Mouse (Mus musculus) testis, adult 2 months (tissue): Measurements from ENCODE around the gene Klhdc8b. TPM values are rescaled to one million over a fixed set of nuclear protein-coding genes. Genes with fewer than 3 reads are reported as not detected.
A peak's percentile ranks its signal among the peaks of the same experiment; 100 is the strongest.

ENCODE experiments used
- H3K27ac ChIP-seq: fragments of 200-500 bp; 2 replicates; pipeline ENCODE4 v1.5.1; 2012; ENCODE audit warnings: low read depth, low read length; ENCODE audit not compliant: control insufficient read depth, insufficient read depth
- H3K27me3 ChIP-seq: fragments of 200-500 bp; 2 replicates; pipeline ENCODE4 v1.6.1; 2012; ENCODE audit warnings: mild to moderate bottlenecking, low read length, moderate library complexity; ENCODE audit not compliant: control insufficient read depth, insufficient read depth
- H3K36me3 ChIP-seq: fragments of 200-500 bp; 2 replicates; pipeline ENCODE4 v1.6.1; 2012; ENCODE audit warnings: mild to moderate bottlenecking, low read length; ENCODE audit not compliant: control insufficient read depth, insufficient read depth
- H3K4me1 ChIP-seq: fragments of 200-500 bp; 2 replicates; pipeline ENCODE4 v1.6.1; 2012; ENCODE audit warnings: low read length; ENCODE audit not compliant: control insufficient read depth, insufficient read depth
- H3K4me3 ChIP-seq: fragments of 200-500 bp; 2 replicates; pipeline ENCODE4 v1.5.1; 2012; ENCODE audit warnings: low read depth, mild to moderate bottlenecking, low read length, moderate library complexity, mixed read lengths; ENCODE audit not compliant: control insufficient read depth
- CTCF ChIP-seq: fragments of 200-500 bp; IDR thresholded peaks from 2 replicates; pipeline ENCODE4 v1.5.1; 2012; ENCODE audit warnings: low read depth, mild to moderate bottlenecking, inconsistent platforms, low read length, moderate library complexity; ENCODE audit not compliant: control insufficient read depth, insufficient read depth, insufficient replicate concordance
- POLR2A ChIP-seq: fragments of 200-500 bp; IDR thresholded peaks from 2 replicates; pipeline ENCODE4 v1.6.1; 2012; ENCODE audit warnings: low read depth, mild to moderate bottlenecking, inconsistent platforms, low read length, moderate library complexity; ENCODE audit not compliant: control insufficient read depth
- polyA plus RNA-seq: library from polyadenylated mRNA; depleted of rRNA; stranded (reverse); fragments of >200 nt; gene quantifications from 2 replicates; pipeline ENCODE4 v1.2.3, GENCODE M21; 2012

The Klhdc8b gene
- polyA plus RNA-seq, 1 experiment: 18.7 TPM

- H3K27me3 ChIP-seq: no peaks in the 10 kb centered on the region
- H3K4me3 ChIP-seq: no peak overlapping the region
- peak overlapping the region; percentile 39; the same call in 1 of the 2 replicates for H3K27ac ChIP-seq
- no peaks in the 10 kb centered on the region for H3K36me3 ChIP-seq
- 0 out of 2 replicates have a peak, but pooled peaks have one; percentile 7 for TF ChIP-seq POLR2A
- no peak for TF ChIP-seq CTCF
- H3K4me1 ChIP-seq: peaks cover 32% of the 10 kb centered on the region
Observed at GRCm38 (mm10) chr9:108450292-108451169, 10.8 kb downstream of the Klhdc8b start.

DNA sequence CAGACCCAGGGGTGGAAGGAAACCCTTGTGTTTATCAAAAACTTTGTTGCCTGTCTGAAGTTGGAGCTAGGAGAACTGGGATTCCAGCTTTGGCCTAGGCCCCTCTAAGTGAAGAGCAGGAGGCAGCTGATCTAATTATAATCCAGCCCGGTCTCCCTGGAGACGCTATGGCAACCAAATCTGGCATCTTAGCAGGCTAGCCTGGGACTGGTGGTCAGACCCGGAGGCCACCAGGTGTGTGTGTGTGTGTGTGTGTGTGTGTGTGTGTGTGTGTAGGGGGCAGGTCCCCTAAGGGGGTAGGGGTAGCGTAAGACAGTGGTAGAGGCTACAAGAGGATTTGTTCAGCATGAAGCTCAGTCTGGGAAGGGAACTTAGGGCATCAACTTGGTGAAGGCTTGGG is 11.5 kb downstream of the Klhdc8b start:
- no peak overlapping the region for H3K4me3 ChIP-seq
- no peaks in the 10 kb centered on the region for H3K27me3 ChIP-seq
- peaks cover 39% of the 10 kb centered on the region for H3K4me1 ChIP-seq
- TF ChIP-seq CTCF (no peak), POLR2A (no peak)
- no peaks in the 10 kb centered on the region for H3K36me3 ChIP-seq
- H3K27ac ChIP-seq: peak overlapping the region; percentile 39; the same call in 1 of the 2 replicates

DNA sequence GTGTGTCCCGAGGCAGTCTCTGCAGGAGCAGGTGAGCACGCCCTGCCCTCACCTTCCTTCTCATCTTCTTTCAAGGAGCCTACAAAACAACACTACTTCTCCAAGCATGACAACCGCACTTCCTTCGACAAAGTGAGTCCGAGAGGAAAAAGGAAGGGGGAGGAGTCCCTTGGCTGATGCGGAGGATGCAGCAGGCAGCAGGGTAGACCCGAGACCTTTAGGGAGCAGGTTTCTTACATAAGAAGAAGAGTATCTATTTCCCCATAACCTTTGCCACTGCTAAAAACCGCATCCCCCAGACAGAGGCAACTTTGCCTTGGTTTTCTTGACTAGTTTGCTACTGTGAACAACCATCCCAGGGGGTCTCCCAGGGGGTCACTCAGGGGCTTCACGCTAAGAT is 16.3 kb downstream of the Klhdc8b start:
- Histone ChIP-seq H3K27me3 (no peaks in the 10 kb centered on the region), H3K27ac (no peak overlapping the region; the same call in 1 of the 2 replicates), H3K4me3 (no peak overlapping the region), H3K4me1 (peaks cover 26% of the 10 kb centered on the region), H3K36me3 (no peaks in the 10 kb centered on the region)
- TF ChIP-seq POLR2A (no peak), CTCF (no peak)

DNA sequence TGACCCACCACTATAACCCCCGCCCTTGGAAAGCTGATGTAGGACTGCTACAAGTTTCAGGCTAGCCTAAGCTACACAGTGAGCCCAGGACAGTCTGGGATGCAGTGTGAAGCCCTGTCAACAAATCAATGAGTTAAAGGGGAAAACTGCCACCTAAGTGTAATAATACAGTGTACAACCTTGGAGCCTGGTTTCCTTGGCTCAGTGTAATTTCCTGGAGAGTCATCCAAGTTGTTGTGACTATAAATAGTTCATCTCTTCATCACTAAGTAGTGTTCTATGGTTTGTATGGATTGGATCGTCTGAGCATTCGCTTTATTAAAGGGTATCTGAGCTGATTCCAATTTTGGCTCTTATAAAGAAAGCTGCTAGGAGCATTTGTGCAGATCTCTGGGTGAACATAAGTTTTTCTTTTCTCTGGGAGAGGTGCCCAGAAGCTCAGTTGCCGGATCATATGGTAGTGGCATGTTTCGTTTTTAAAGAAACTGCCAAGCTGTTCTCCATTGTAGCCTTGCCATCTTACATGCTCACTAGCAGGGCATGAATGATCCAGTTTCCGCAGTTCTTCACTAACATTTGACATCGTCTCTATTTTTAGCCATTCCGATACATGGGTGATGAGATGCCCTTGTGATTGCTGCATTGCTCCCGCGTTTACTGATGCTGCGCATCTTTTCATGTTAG is 20.0 kb downstream of the Klhdc8b start:
- Histone ChIP-seq H3K27ac (no peak overlapping the region), H3K4me3 (no peak overlapping the region), H3K27me3 (no peaks in the 10 kb centered on the region), H3K4me1 (peaks cover 17% of the 10 kb centered on the region), H3K36me3 (no peaks in the 10 kb centered on the region)
- no peak for TF ChIP-seq CTCF
- no peak for TF ChIP-seq POLR2A

- TF ChIP-seq CTCF (no peak), POLR2A (no peak)
- no peak overlapping the region for H3K27ac ChIP-seq
- no peaks in the 10 kb centered on the region for H3K36me3 ChIP-seq
- no peaks in the 10 kb centered on the region for H3K27me3 ChIP-seq
- H3K4me3 ChIP-seq: no peak overlapping the region
- H3K4me1 ChIP-seq: peaks cover 9% of the 10 kb centered on the region
Observed at GRCm38 (mm10) chr9:108440485-108440884, 20.9 kb downstream of the Klhdc8b start.

GRCm38 (mm10) chr9:108439176-108439575 is 22.2 kb downstream of the Klhdc8b start:
- Histone ChIP-seq H3K27ac (no peak overlapping the region), H3K36me3 (no peaks in the 10 kb centered on the region), H3K27me3 (no peaks in the 10 kb centered on the region), H3K4me3 (no peak overlapping the region), H3K4me1 (no peaks in the 10 kb centered on the region)
- TF ChIP-seq CTCF (0 out of 2 replicates have a peak, but pooled peaks have one; percentile 3), POLR2A (no peak)

- Histone ChIP-seq H3K4me3 (peak within 1 kb of the TSS; percentile 82), H3K36me3 (no peaks in the 10 kb centered on the region), H3K4me1 (peaks cover 5% of the 10 kb centered on the region), H3K27me3 (no peaks in the 10 kb centered on the region), H3K27ac (peak within 1 kb of the TSS; percentile 56)
- TF ChIP-seq POLR2A (no peak), CTCF (no peak)
Observed at GRCm38 (mm10) chr9:108436182-108436581, 25.2 kb downstream of the Klhdc8b start, which contains the start of gene BC048562. Gene BC048562, plus strand, starts transcription at chr9:108436482.
